Mouse (Mus musculus): ENCODE results near the gene Nae1. TPM values are rescaled to one million over a fixed set of nuclear protein-coding genes. Genes with fewer than 3 reads are reported as not detected.

The Nae1 gene
- polyA plus RNA-seq (2015; fragmentation: Nextera tagmentation; extraction: Ambion mirVana): 80.8 and 85.7 TPM in 2 replicates

DNA sequence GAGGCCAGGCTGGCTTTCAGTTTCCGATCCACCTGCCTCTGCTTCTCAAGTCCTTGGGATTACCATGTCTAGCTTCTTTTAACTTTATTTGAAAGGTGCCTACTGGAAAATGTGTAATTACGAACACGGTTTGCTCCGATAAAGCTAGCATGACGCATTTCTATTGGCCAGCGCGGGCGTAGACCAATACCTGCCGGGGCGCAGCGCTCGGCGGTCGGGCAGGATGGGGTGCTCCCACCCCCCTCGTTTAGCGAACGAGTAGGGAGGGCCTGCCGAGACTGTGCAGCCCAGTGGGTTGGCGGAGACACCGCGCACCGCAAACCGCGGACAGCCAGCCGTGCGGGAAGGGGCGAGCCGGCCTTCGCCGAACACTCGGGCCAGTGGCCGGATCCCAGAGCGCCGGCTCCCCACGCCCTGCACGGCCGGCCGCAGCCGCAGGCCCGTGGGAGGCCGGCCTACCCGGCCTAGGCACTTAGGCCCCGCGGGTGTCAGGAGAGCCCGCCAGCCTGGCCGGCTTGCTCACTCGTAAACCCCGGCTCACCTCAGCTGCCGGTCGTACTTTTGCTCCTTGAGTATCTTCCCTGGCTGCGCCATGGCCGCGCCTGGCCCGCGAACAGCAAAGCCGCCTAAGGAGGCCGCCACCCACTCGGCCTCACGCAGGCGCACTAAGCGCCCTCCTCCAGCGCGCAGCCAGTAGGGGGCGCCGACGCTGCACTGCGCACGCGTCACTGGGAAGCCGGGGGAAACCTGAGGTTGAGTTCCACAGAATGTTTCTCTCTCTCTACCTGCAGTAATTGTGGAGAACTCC, at the start of gene Nae1, which contains the start of gene Car7:
TSS of gene Nae1 (minus strand) at position 667 of the 808 bp plus-strand sequence.
TSS of gene Car7 (plus strand) at position 719 of the 808 bp plus-strand sequence.

DNA sequence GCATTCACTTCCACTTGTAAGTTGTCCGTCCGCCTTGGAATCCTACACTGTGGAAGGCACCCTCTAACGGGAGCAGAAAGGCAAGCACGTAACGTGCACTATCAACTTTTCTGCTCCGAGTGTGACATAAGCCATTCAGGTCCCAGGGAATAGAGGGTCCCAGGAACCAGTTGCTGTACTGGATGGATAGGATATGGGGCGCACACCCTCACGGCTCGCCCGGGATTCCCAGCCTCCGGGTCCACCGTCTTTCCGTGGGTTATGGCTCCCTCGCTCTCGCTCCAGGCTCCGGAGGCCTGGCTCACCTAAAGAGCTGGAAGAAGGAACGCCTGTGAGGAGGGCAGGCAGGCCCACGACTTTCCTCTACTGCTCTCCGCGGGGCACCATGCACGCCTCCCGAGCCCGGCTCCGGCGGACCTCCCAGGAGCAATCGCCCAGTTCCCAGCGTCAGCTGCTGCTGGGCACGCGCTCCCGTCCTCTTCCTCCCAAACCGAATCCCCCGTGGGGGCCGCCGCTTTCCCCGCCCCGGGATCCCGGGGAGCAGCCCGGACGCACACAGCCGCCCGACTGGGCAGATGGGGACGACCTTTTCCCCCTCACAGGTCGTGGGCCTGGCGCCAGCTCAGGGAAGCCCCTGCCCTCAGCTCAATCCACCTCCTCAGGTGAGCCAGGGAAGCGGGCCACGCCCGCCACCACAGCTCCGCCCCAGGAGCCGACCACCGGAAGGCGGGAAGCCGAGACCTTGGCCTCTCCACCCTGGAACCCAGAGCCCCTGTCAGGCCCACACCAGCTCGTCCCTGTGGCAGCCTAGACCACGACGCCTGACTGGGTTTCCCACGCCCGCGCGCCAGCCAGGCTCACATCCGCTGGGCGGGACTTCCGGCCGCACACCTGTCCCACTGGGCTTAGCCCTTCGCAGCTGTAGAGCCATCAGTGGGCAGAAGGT, 25.1 kb downstream of the Nae1 start, which contains the start of gene Terb1:
TSS of gene Terb1 (minus strand) at position 850 of the 946 bp plus-strand sequence.

Other genes starting within 250 kb of the Nae1 start
- gene Cmtm2a, start 241.5 kb downstream of the Nae1 start, polyA plus RNA-seq (2015; fragmentation: Nextera tagmentation; extraction: Ambion mirVana): not detected in 2 replicates
- not detected in 2 replicates for gene Gm45711, start 224.6 kb downstream of the Nae1 start, polyA plus RNA-seq (2015; fragmentation: Nextera tagmentation; extraction: Ambion mirVana)
- not detected in 2 replicates for gene Cmtm1, start 224.5 kb downstream of the Nae1 start, polyA plus RNA-seq (2015; fragmentation: Nextera tagmentation; extraction: Ambion mirVana)
- not detected in 2 replicates for gene Gm11020, start 213.1 kb downstream of the Nae1 start, polyA plus RNA-seq (2015; fragmentation: Nextera tagmentation; extraction: Ambion mirVana)
- not detected in 2 replicates for gene Cmtm2b, start 212.4 kb downstream of the Nae1 start, polyA plus RNA-seq (2015; fragmentation: Nextera tagmentation; extraction: Ambion mirVana)
- gene Cmtm3, start 195.2 kb downstream of the Nae1 start, polyA plus RNA-seq (2015; fragmentation: Nextera tagmentation; extraction: Ambion mirVana): 42.9 and 43.7 TPM in 2 replicates
- gene Cmtm4, start 138.8 kb downstream of the Nae1 start, polyA plus RNA-seq (2015; fragmentation: Nextera tagmentation; extraction: Ambion mirVana): 3.6 TPM in 2 replicates
- 64.4 and 64.5 TPM in 2 replicates for gene Dync1li2, start 91.6 kb downstream of the Nae1 start, polyA plus RNA-seq (2015; fragmentation: Nextera tagmentation; extraction: Ambion mirVana)
- gene Terb1, start 24.7 kb downstream of the Nae1 start, polyA plus RNA-seq (2015; fragmentation: Nextera tagmentation; extraction: Ambion mirVana): 0.75 and 0.86 TPM in 2 replicates
- gene Car7, start 52 bp upstream of the Nae1 start, polyA plus RNA-seq (2015; fragmentation: Nextera tagmentation; extraction: Ambion mirVana): 2.8 and 3.6 TPM in 2 replicates
- gene Pdp2, start 56.8 kb upstream of the Nae1 start, polyA plus RNA-seq (2015; fragmentation: Nextera tagmentation; extraction: Ambion mirVana): 14.1 and 15.3 TPM in 2 replicates
- not detected in 2 replicates for gene Cdh16, start 89.8 kb upstream of the Nae1 start, polyA plus RNA-seq (2015; fragmentation: Nextera tagmentation; extraction: Ambion mirVana)
- gene Rrad, start 96.7 kb upstream of the Nae1 start, polyA plus RNA-seq (2015; fragmentation: Nextera tagmentation; extraction: Ambion mirVana): 3.8 and 4.9 TPM in 2 replicates
- gene Ciao2b, start 107.3 kb upstream of the Nae1 start, polyA plus RNA-seq (2015; fragmentation: Nextera tagmentation; extraction: Ambion mirVana): 107 and 112 TPM in 2 replicates
- gene Ces2a, start 199.4 kb upstream of the Nae1 start, polyA plus RNA-seq (2015; fragmentation: Nextera tagmentation; extraction: Ambion mirVana): not detected in 2 replicates

All from neural tube, postnatal 0 days (tissue).